Mouse (Mus musculus) myocyte (in vitro differentiated cells): Measurements from ENCODE around the gene Plekha7.

ENCODE experiments used
- MYOD1 ChIP-seq, 3 experiments: IDR thresholded peaks; one replicate each; pipeline ENCODE4 v1.6.1; 2011; ENCODE audit warnings: control low read depth in 2 of 3, low read depth in 2 of 3, mild to moderate bottlenecking in 2 of 3, moderate library complexity in 1 of 3; ENCODE audit not compliant: insufficient read length in 2 of 3, control insufficient read depth in 1 of 3
- POLR2A ChIP-seq: IDR thresholded peaks from one replicate; pipeline ENCODE4 v1.6.1; 2011; ENCODE audit warnings: low read depth, mild to moderate bottlenecking, control low read depth, moderate library complexity; ENCODE audit not compliant: insufficient read length
- SRF ChIP-seq: IDR thresholded peaks from one replicate; pipeline ENCODE4 v1.6.1; 2011; ENCODE audit warnings: low read depth; ENCODE audit not compliant: control insufficient read depth, insufficient read length
- TCF12 ChIP-seq: IDR thresholded peaks from one replicate; pipeline ENCODE4 v1.6.1; 2011; ENCODE audit warnings: mild to moderate bottlenecking, control low read depth; ENCODE audit not compliant: poor library complexity, insufficient read depth, severe bottlenecking

GRCm38 (mm10) chr7:116187521-116187920 is 120.7 kb downstream of the Plekha7 start:
- TF ChIP-seq TCF12: no peak
- TF ChIP-seq POLR2A: no peak
- no peak for TF ChIP-seq SRF
- TF ChIP-seq MYOD1 (IDR thresholded peaks at IDR 0.05; ENCODE audit: control insufficient read depth in 1 of 3, insufficient read length in 2 of 3, low read depth in 2 of 3): no peak
